Mouse (Mus musculus) liver, postnatal 0 days (tissue): Measurements from ENCODE around the gene Slc6a9.

ENCODE experiments used
- CTCF ChIP-seq: sonication (generic); IDR thresholded peaks from 2 replicates; pipeline ENCODE4 v1.5.1; 2016; ENCODE audit warnings: antibody characterized with exemption, low read depth
- EP300 ChIP-seq: IDR thresholded peaks from 2 replicates; pipeline ENCODE4 v1.6.1; 2016; ENCODE audit warnings: antibody characterized with exemption, low read depth, mild to moderate bottlenecking

DNA sequence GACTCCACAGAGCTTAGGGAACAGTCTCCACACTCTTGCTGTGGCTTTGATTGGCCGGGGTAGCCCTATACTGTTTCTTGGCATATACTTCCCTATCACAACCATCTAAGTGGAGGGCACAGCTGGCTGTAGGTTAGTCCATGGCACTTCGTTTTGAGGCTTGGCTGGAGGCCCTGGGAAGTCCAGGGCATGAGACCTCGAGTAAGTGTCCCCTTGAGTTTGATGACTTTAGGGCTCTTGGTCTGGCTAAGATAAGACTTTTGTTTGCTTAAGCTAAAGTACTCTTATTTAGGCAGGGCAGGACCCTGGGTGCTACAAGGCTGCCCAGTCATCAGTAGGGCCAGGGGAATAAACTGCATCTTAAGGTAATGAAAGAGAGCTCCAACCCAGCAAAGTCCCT lies 63.8 kb downstream of the Slc6a9 start:
- TF ChIP-seq CTCF (no peak), EP300 (no peak)
